Mouse (Mus musculus) fat pad, adult 2 months (tissue): Measurements from ENCODE around the gene Trnt1.
A peak's percentile ranks its signal among the peaks of the same experiment; 100 is the strongest.

Experiments used
- DNase-seq: peaks from one replicate; pipeline ENCODE4 v3.0.0-alpha.2; 2011; ENCODE audit warnings: low read depth, low spot score; ENCODE audit errors: extremely low read depth

Trnt1 gene

DNA sequence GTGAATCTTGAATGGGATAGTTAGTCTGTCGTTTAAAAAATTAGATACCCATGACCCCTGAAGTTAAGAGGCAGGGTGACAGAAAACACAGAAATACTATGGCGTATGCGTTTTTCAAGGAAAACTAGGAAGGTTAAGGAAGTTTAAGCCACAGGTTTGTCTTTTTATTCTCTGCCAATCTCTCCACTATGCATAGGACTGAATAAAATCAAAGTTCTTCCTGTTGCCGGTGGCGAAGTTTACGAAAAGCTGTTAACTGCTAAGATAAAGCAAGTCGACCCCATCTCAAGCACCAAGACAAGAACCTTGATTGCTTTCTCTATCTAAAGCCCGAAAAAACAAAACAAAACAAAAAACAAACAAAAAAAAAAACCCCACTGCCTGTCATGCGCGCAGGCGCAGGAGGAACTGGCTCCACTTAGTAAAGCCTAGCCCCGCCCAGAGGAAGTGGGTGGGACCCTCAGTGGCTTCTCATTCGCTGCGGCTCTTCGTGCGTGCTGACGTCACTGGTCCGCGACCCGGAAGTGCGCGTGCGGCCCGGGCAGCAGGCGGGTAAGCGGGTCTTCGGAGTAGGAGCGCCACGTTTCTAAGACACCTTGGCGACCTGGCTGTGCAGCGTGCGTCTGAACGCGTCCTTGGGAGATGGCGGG lies at the start of gene Trnt1:
Gene Trnt1 (plus strand): TSS at position 481 of the 650 bp plus-strand sequence.
- DNase-seq, result peak; percentile 55

DNA sequence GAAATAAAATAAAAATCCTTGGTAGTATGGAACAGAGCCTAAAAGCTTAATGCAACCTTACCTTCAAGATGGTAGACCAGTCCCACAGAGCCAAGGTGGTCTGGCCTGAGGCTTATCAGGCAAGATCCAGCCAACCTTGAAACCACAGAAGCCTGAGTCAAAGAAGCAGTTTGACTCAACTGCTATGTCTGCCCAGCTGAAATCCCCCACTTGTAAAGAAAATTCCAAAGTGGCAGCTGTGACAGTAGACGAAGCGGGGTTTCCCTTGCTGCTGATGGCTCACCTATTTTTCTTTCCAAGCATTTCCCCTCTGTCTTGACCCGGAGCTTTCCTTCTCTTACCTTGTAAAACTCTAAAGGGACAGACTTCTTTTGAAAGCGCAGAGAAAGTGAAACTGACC lies 43.3 kb upstream of the Trnt1 start:
- DNase-seq, result no peak

DNA sequence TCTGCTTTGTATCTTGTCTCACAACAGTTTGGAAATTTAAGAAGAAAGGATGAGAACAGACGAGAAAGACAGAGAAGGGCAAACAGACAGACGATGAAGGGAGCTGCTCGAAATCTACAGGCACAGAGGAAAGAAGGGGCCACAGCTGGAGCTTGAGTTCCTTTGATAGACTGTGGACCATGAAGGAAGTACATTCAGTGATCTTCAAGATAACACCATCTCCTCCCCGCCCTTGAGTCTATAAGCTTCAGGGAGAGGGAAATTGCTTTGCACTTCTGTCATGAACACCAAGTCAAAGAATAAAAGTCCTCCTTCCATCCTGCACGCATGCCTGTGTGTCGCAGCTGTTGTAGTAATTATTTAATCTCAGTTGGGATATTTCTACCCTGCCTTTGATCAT lies 42.8 kb upstream of the Trnt1 start:
- no peak for DNase-seq

DNA sequence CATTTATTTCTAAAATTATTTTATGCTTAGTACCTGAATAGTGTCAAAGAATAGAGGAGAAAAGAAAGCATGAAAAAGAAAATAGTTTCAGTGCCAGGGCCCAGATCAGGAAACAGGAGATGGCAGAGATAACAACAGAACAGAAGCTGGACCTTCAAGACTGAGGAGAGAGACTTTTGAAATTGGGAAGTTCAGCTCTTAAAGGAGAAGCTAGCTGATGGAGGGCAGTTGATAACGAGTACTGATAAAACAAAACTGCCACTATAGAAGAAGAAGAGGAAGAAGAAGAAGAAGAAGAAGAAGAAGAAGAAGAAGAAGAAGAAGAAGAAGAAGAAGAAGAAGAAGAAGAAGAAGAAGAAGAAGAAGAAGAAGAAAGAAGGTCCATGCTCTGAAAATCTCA lies 41.2 kb upstream of the Trnt1 start:
- no peak for DNase-seq

DNA sequence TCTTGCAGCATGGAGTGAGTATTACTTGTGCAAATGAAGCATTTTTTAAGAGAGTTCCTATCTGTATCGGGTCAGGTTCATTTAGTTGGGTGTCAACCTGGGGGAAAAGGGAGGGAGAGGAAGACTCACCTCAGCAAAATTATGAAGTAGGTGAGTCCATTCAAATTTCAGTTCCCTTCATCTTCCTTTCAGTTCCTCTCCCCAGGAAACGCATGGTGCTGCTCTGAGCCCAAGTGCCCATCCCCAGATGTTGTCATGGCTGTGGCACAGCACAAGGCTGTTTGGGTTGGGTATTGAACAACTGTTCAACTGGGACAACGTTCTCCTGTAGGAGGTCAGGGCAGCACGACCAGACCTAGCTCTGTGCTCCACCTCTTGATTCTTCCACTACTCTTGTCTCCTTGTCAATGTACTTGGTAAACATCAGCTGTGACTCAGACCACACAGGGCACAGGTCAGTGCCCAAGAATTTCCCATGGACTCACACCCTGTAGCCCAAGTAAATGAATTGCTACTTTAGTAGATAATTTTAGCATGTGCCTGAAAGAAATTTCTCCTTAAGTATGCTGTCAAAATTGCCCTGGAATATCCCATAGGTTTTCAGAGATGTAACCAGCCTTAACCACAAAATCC lies 39.1 kb upstream of the Trnt1 start:
- no peak for DNase-seq

GRCm38 (mm10) chr6:106732563-106732962 lies 36.4 kb upstream of the Trnt1 start:
- DNase-seq, result no peak

DNA sequence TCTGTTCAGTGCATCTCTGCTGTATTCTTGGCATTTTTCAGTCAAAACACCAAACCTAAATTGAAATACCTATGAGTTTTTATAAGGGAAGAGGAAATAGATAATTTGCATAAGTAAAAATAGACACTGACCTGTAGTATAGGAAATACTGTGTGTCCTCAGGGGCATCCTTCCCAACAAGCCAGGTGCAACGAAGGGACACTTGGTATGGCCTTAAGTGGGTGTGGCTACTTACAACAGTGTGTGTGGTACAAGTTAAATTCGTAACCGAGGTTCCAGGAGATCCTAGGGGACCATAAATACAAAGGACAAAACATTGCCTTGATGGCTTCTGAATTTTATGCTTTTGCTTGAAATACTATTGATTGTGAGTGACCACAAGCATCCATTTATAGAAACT lies 30.7 kb upstream of the Trnt1 start:
- no peak for DNase-seq

GRCm38 (mm10) chr6:106740244-106740825 lies 28.6 kb upstream of the Trnt1 start:
- no peak for DNase-seq

- DNase-seq, result no peak
These were observed 25.2 kb upstream of the Trnt1 start for GRCm38 (mm10) chr6:106743556-106744233.

DNA sequence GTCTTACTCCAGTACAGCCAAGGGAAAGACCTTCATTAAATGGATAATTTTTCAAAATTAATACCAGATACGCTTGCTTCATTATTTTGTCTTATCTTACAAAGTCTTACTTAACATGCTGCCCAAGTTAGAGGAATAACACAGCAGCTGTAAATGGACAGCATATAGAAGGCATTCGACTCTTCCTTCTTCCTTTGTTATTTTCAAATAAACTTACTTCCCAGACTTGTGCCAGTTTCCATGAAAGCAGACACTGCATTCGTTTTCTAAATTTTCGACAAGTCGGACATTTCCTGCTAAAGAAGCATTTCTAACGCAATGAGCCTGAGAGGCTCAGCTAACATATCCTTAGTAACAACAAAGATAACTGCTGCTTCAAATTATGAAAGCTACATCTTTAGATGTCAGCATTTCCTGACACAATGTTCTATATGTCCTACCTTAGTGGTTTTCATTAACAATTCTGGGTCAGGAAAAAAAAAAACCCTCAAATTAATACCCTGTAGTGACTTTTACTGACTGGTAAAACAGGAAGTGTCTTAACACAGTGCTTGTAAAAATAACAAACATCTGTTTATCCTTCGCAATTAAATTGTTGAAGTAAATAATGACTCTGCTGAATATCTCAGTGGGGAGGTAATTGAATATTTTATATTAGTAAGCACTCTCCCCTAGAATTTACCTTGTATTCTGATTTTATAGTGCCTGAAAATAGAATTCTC lies 23.1 kb upstream of the Trnt1 start:
- DNase-seq, result no peak

GRCm38 (mm10) chr6:106747251-106747650 lies 21.7 kb upstream of the Trnt1 start:
- no peak for DNase-seq

- DNase-seq, result no peak
These were observed 21.1 kb upstream of the Trnt1 start for GRCm38 (mm10) chr6:106747804-106748203.

GRCm38 (mm10) chr6:106748887-106749388 lies 20.0 kb upstream of the Trnt1 start, which contains the start of gene Il5ra:
Il5ra (minus strand) TSS chr6:106749037.
- DNase-seq, result no peak

DNA sequence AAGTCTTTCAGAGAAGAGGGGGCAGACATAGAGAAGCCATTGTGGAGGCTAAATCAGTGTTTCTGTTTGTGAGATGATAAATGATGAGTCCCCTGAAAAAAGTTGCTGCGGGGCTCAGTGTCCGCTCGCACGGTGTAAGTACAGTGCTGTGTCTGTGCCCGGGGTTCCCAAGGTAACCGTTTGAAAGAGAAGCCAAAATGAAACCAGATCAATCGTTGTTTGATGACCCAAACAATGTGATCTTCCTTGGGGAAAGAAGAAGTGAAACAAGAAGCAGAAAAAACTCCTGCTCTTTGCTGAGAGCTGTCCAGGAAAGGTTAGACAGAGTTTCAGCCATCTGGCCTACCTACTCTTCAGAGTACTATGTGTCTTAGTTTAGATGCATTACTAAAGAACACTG lies 18.6 kb upstream of the Trnt1 start:
- DNase-seq, result no peak

- no peak for DNase-seq
These were observed 10.6 kb upstream of the Trnt1 start for GRCm38 (mm10) chr6:106758299-106758698.

- no peak for DNase-seq
These were observed 8.3 kb upstream of the Trnt1 start for GRCm38 (mm10) chr6:106760473-106761218.

DNA sequence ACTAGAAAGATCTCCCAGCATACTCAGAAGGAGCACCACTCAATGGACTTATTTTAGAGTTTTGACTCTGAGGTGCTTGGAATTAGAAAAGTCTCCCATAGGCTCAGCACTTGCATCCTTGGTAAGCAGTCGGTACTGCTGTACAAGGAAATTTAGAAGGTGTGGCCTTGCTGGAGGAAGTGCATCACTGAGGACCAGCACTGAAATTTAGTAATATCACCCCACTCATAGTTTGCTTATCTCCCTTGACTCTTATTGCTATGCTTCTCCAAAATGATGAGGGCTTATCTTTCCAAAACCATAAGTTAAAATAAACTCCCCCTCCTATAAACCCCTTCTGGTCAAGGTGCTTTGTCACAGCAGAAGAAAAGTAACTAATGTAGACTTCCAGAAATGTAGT lies 7.4 kb upstream of the Trnt1 start:
- DNase-seq, result no peak

GRCm38 (mm10) chr6:106765892-106766291 lies 3.0 kb upstream of the Trnt1 start:
- DNase-seq, result no peak

DNA sequence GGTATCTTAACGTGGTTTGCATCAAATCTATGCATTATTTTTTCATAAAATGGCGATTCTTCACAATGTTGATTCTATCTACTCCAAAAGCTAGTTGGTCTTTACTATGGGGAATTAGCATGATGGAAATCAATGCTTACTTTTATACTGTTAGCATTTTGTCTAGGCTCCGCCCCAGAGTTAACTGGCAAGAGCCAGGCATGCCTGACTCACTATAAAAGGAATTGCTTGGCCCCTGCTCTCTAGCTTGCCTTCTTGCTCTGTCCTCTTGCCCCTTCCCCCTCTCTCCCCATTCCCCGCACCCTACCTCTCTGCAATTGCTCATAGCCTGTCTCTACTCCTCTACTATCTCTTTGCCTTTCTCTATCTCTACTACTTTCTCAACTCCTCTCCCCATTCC lies 2.1 kb upstream of the Trnt1 start:
- DNase-seq, result no peak

- DNase-seq, result no peak
These were observed 458 bp downstream of the Trnt1 start for GRCm38 (mm10) chr6:106769290-106769866.
